Mouse (Mus musculus) hindbrain, postnatal 0 days (tissue): Measurements from ENCODE around the gene Gfpt2. TPM values are rescaled to one million over a fixed set of nuclear protein-coding genes. Genes with fewer than 3 reads are reported as not detected.

ENCODE experiments used
- ATAC-seq: fragments of 200-750 bp; cut with Nextera tagmentation; 2 replicates; pipeline ENCODE4 v1.8.0; 2017; ENCODE audit warnings: mild to moderate bottlenecking, moderate TSS enrichment, moderate library complexity
- DNase-seq: peaks from one replicate; pipeline ENCODE4 v3.0.0-alpha.2; 2015; ENCODE audit warnings: low spot score
- H3K27ac ChIP-seq: fragments of 300-500 bp; sonication (generic); 2 replicates; pipeline ENCODE4 v1.5.1; 2014; ENCODE audit warnings: mild to moderate bottlenecking
- H3K27me3 ChIP-seq: fragments of 300-500 bp; sonication (generic); 2 replicates; pipeline ENCODE4 v1.6.1; 2014; ENCODE audit warnings: low read length, mixed read lengths; ENCODE audit not compliant: insufficient read depth
- H3K36me3 ChIP-seq: fragments of 300-500 bp; sonication (generic); 2 replicates; pipeline ENCODE4 v1.6.1; 2014; ENCODE audit warnings: low read length, mixed read lengths; ENCODE audit not compliant: insufficient read depth
- H3K4me1 ChIP-seq: fragments of 300-500 bp; sonication (generic); 2 replicates; pipeline ENCODE4 v1.6.1; 2014; ENCODE audit warnings: antibody characterized with exemption, low read length, mixed read lengths; ENCODE audit not compliant: insufficient read depth
- H3K4me2 ChIP-seq: fragments of 300-500 bp; sonication (generic); 2 replicates; pipeline ENCODE4 v1.6.1; 2014; ENCODE audit warnings: low read depth, mild to moderate bottlenecking, low read length, moderate library complexity, mixed read lengths
- H3K4me3 ChIP-seq: fragments of 300-500 bp; sonication (generic); 2 replicates; pipeline ENCODE4 v1.5.1; 2014; ENCODE audit warnings: low read length
- H3K9ac ChIP-seq: fragments of 300-500 bp; sonication (generic); replicated peaks from 2 replicates; pipeline ENCODE4 v1.6.1; 2014; ENCODE audit warnings: mild to moderate bottlenecking, low read length, moderate library complexity, mixed read lengths
- H3K9me3 ChIP-seq: fragments of 300-500 bp; sonication (generic); 2 replicates; pipeline ENCODE4 v1.6.1; 2016; ENCODE audit warnings: low read length, mixed read lengths
- CTCF ChIP-seq: IDR thresholded peaks from 2 replicates; pipeline ENCODE4 v1.5.1; 2016; ENCODE audit warnings: antibody characterized with exemption, control low read depth, low read depth
- WGBS: fragments of 180-500 bp; shearing (Covaris S2); extraction: QIAGEN DNeasy Blood & Tissue Kit; methylation state at CpG from one replicate; pipeline ENCODE4 v1.1.7; 2014; 5-methylcytosine and 5-hydroxymethylcytosine counted together
- polyA plus RNA-seq: library from polyadenylated mRNA; unstranded; fragments of >200 nt; fragmentation: Nextera tagmentation; extraction: Ambion mirVana; gene quantifications from 2 replicates; pipeline ENCODE4 v1.2.1, GENCODE M21; 2015
- total RNA-seq: library from RNA; depleted of rRNA; stranded (reverse); fragments of >200 nt; gene quantifications from 2 replicates; pipeline ENCODE4 v1.2.3, GENCODE M21; 2014

The Gfpt2 gene
- total and polyA plus RNA-seq, 2 experiments from 2014 or later: 2.5 to 5.0 TPM

DNA sequence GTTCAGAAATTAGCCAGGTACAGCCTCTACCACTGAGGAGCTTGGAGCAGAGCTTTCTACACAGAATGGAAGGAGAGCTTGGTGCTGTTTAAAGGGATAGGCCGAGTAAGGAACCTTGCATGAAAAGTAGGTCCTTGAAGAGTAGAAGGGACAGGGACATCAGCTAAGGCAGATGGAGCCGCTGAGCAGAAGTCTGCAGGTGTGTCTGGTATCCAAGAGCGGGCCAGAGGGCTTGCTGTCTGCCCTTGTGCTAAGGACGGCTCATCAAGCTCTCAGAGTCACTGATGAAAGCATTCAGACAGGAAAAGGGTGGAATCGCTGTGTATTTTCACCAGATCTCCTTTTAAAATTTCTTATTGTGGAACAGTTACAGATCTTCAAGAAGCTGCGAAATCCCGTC, 56.4 kb downstream of the Gfpt2 start:
- Histone ChIP-seq H3K9me3 (no peaks in the 10 kb centered on the region), H3K36me3 (peaks cover 10% of the 10 kb centered on the region), H3K4me1 (peaks cover 20% of the 10 kb centered on the region), H3K9ac (no peak overlapping the region), H3K4me2 (no peak overlapping the region), H3K27me3 (no peaks in the 10 kb centered on the region), H3K27ac (no peak overlapping the region), H3K4me3 (no peak overlapping the region)
- DNase-seq (no peak), ATAC-seq (no peak)
- TF ChIP-seq CTCF: no peak
- WGBS: 92% methylated on average over 7 of the region's 7 CpGs

DNA sequence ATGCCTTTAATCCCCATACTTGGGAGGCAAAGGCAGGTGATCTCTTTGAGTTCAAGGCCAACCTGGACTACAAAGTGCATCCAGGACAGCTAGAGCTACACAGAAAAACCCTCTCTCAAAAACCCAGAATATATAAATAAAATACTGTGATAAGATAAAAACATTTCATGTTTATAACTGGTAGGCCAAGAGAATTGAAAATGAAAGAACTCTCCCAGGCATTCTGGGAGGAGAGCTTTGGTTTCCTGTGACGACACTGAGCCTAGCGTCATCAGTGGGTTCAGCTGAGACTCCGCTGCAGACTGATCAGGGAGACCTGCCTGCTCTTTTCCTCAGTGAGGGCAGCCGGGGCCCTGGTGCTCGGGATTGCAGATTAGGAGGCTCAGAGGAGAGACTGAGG, 61.2 kb downstream of the Gfpt2 start:
- H3K4me1 ChIP-seq: no peaks in the 10 kb centered on the region
- no peak for TF ChIP-seq CTCF
- H3K27me3 ChIP-seq: no peaks in the 10 kb centered on the region
- no peak overlapping the region for H3K27ac ChIP-seq
- no peak for ATAC-seq
- H3K36me3 ChIP-seq: peaks cover 21% of the 10 kb centered on the region
- 83% methylated on average over 5 of the region's 5 CpGs for WGBS
- no peak overlapping the region for H3K4me3 ChIP-seq
- no peak overlapping the region for H3K4me2 ChIP-seq
- no peak for DNase-seq
- H3K9me3 ChIP-seq: no peaks in the 10 kb centered on the region
- no peak overlapping the region for H3K9ac ChIP-seq

GRCm38 (mm10) chr11:49861139-49861538, 67.2 kb downstream of the Gfpt2 start:
- Histone ChIP-seq H3K4me1 (no peaks in the 10 kb centered on the region), H3K9ac (no peak overlapping the region), H3K4me3 (no peak overlapping the region), H3K36me3 (peaks cover 20% of the 10 kb centered on the region; the same call in 1 of the 2 replicates), H3K27ac (no peak overlapping the region), H3K4me2 (no peak overlapping the region), H3K27me3 (no peaks in the 10 kb centered on the region), H3K9me3 (no peaks in the 10 kb centered on the region)
- no peak for DNase-seq
- ATAC-seq: no peak
- 93% methylated on average over 4 of the region's 4 CpGs for WGBS
- TF ChIP-seq CTCF: no peak

GRCm38 (mm10) chr11:49863926-49864325, 69.9 kb downstream of the Gfpt2 start:
- no peak overlapping the region for H3K9ac ChIP-seq
- no peak overlapping the region for H3K4me3 ChIP-seq
- H3K27me3 ChIP-seq: no peaks in the 10 kb centered on the region
- H3K36me3 ChIP-seq: peaks cover 22% of the 10 kb centered on the region; the same call in 1 of the 2 replicates
- no peak overlapping the region for H3K27ac ChIP-seq
- no peaks in the 10 kb centered on the region for H3K9me3 ChIP-seq
- no peak for DNase-seq
- TF ChIP-seq CTCF: no peak
- no peak overlapping the region for H3K4me2 ChIP-seq
- H3K4me1 ChIP-seq: no peaks in the 10 kb centered on the region
- ATAC-seq: no peak

DNA sequence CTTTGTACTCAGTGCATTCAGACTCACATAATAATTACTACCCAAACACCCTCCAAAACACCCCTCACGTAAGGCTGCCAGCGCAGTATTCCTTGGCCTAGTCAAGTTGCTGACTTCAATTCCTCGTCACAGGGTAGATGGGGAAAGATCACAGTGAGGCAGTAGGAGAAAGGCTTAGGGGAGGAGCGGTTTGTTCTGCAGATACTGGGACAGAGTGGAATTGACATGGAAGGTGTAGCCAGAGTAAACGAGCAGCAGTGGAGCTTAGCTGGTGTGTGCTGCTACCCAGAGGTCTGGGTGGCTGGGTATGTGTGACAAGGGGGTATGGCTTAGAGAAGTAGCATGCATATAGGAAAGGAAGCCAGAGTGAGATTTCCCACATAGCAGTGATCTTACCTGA, 73.3 kb downstream of the Gfpt2 start:
- Histone ChIP-seq H3K27me3 (no peaks in the 10 kb centered on the region), H3K27ac (no peak overlapping the region), H3K36me3 (peaks cover 33% of the 10 kb centered on the region), H3K9me3 (no peaks in the 10 kb centered on the region), H3K4me3 (no peak overlapping the region), H3K4me1 (no peaks in the 10 kb centered on the region), H3K9ac (no peak overlapping the region), H3K4me2 (no peak overlapping the region)
- 86% methylated on average over 5 of the region's 5 CpGs for WGBS
- DNase-seq (no peak), ATAC-seq (no peak)
- no peak for TF ChIP-seq CTCF

- H3K36me3 ChIP-seq: peaks cover 41% of the 10 kb centered on the region
- no peaks in the 10 kb centered on the region for H3K9me3 ChIP-seq
- H3K27ac ChIP-seq: no peak overlapping the region
- H3K9ac ChIP-seq: no peak overlapping the region
- no peaks in the 10 kb centered on the region for H3K27me3 ChIP-seq
- no peak overlapping the region for H3K4me3 ChIP-seq
- DNase-seq: peak; percentile 79
- H3K4me1 ChIP-seq: no peaks in the 10 kb centered on the region
- TF ChIP-seq CTCF: peak; percentile 79
- H3K4me2 ChIP-seq: no peak overlapping the region
- ATAC-seq: peak; percentile 62
Measured at GRCm38 (mm10) chr11:49869762-49870161, 75.8 kb downstream of the Gfpt2 start.

GRCm38 (mm10) chr11:49871914-49872313, 77.9 kb downstream of the Gfpt2 start:
- Histone ChIP-seq H3K9me3 (no peaks in the 10 kb centered on the region), H3K27ac (no peak overlapping the region), H3K9ac (no peak overlapping the region), H3K4me3 (no peak overlapping the region), H3K4me2 (no peak overlapping the region), H3K4me1 (peaks cover 4% of the 10 kb centered on the region; the same call in 1 of the 2 replicates), H3K36me3 (peaks cover 41% of the 10 kb centered on the region), H3K27me3 (no peaks in the 10 kb centered on the region)
- ATAC-seq (peak; percentile 74), DNase-seq (peak; percentile 83)
- WGBS: 51% methylated on average over 6 of the region's 6 CpGs
- peak; percentile 85 for TF ChIP-seq CTCF
